Mouse (Mus musculus) lung, embryonic 15.5 days (tissue): ENCODE results near the gene Ccdc183. TPM values are rescaled to one million over a fixed set of nuclear protein-coding genes. Genes with fewer than 3 reads are reported as not detected.
A peak's percentile ranks its signal among the peaks of the same experiment; 100 is the strongest.

Source experiments
- ATAC-seq: fragments of 200-750 bp; cut with Nextera tagmentation; 2 replicates; pipeline ENCODE4 v1.8.0; 2017; ENCODE audit warnings: moderate number of reproducible peaks, borderline replicate concordance; ENCODE audit not compliant: low FRiP score, low TSS enrichment; ENCODE audit errors: extremely low read depth
- H3K27ac ChIP-seq: fragments of 300-500 bp; sonication (generic); 2 replicates; pipeline ENCODE4 v1.5.1; 2015; ENCODE audit warnings: moderate library complexity, mild to moderate bottlenecking, inconsistent platforms
- H3K27me3 ChIP-seq: fragments of 300-500 bp; sonication (generic); 2 replicates; pipeline ENCODE4 v1.6.1; 2015; ENCODE audit warnings: inconsistent platforms
- H3K36me3 ChIP-seq: fragments of 300-500 bp; sonication (generic); 2 replicates; pipeline ENCODE4 v1.6.1; 2015; ENCODE audit warnings: inconsistent platforms
- H3K4me1 ChIP-seq: fragments of 300-500 bp; sonication (generic); 2 replicates; pipeline ENCODE4 v1.6.1; 2015; ENCODE audit warnings: inconsistent platforms
- H3K4me2 ChIP-seq: fragments of 300-500 bp; sonication (generic); 2 replicates; pipeline ENCODE4 v1.6.1; 2015; ENCODE audit warnings: inconsistent platforms, mild to moderate bottlenecking, moderate library complexity
- H3K4me3 ChIP-seq: fragments of 300-500 bp; sonication (generic); 2 replicates; pipeline ENCODE4 v1.5.1; 2015; ENCODE audit warnings: mild to moderate bottlenecking, inconsistent platforms
- H3K9ac ChIP-seq: fragments of 300-500 bp; sonication (generic); 2 replicates; pipeline ENCODE4 v1.6.1; 2015; ENCODE audit warnings: inconsistent platforms
- H3K9me3 ChIP-seq: fragments of 300-500 bp; sonication (generic); 2 replicates; pipeline ENCODE4 v1.6.1; 2016; ENCODE audit warnings: inconsistent platforms
- WGBS: fragments of 180-500 bp; shearing (Covaris S2); methylation state at CpG from one replicate; pipeline ENCODE4 v1.1.7; 2015; 5-methylcytosine and 5-hydroxymethylcytosine counted together
- polyA plus RNA-seq: library from polyadenylated mRNA; unstranded; fragments of >200 nt; fragmentation: Nextera tagmentation; extraction: Ambion mirVana; gene quantifications from 2 replicates; pipeline ENCODE4 v1.2.1, GENCODE M21; 2015

Ccdc183 gene
- 0.17 and 0.45 TPM in 2 replicates for polyA plus RNA-seq

DNA sequence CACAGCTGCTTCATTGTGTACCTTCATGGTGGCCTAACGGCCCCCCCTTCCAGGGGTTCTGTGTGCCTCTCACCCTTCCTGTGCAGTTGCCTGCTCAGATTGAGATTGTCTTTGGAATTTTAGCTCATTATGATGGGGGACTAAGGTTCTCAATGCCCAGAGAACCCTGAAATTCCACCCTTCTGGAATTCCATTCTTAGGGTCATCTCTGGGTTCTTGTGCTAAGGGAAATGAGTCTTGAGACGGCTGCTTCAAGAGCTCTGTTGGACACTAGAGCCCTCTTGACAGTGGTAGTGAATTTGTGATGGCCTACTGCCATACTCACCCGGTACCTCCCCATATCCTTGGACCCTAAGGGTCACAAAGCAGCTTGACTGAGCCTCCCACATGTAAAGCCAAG lies at the start of gene Ccdc183:
Ccdc183 (minus strand) TSS at position 101 of the 400 bp plus-strand sequence.
- no peaks in the 10 kb centered on the region for H3K9me3 ChIP-seq
- H3K27me3 ChIP-seq, result peaks cover 54% of the 10 kb centered on the region
- H3K4me2 ChIP-seq, result 0 out of 2 replicates have a peak within 1 kb of the TSS, but pooled peaks have one; percentile 17
- H3K36me3 ChIP-seq, result no peaks in the 10 kb centered on the region
- no peak within 1 kb of the TSS for H3K9ac ChIP-seq
- ATAC-seq, result no peak
- H3K4me1 ChIP-seq, result peaks cover 14% of the 10 kb centered on the region
- no peak within 1 kb of the TSS for H3K4me3 ChIP-seq
- WGBS, result 56% methylated on average over 3 of the region's 3 CpGs
- no peak within 1 kb of the TSS for H3K27ac ChIP-seq

DNA sequence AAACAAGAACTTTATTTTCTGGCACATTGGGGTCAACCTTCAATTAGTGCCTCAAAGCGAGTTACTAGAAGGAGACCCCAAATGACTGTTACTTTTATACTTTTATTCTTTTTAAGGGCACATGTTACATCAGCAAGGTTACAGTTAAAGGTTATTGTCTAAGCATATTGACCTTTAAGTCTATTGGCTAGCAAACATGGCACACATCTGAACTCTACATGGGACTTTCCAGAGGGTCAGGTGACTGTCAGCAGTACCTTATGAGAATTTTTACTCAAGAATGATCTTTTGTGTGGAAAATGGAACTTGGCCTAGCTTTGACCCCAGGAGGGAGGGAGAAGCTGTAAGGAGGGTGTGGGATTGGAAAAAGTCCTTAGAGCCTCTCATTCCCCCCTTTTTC lies 49.0 kb upstream of the Ccdc183 start:
- H3K9ac ChIP-seq, result no peak overlapping the region
- WGBS, result 54% methylated on average over 1 of the region's 1 CpGs
- H3K4me2 ChIP-seq, result no peak overlapping the region
- ATAC-seq, result no peak
- H3K36me3 ChIP-seq, result no peaks in the 10 kb centered on the region
- no peak overlapping the region for H3K27ac ChIP-seq
- no peaks in the 10 kb centered on the region for H3K4me1 ChIP-seq
- H3K4me3 ChIP-seq, result no peak overlapping the region
- no peaks in the 10 kb centered on the region for H3K9me3 ChIP-seq
- no peaks in the 10 kb centered on the region for H3K27me3 ChIP-seq

DNA sequence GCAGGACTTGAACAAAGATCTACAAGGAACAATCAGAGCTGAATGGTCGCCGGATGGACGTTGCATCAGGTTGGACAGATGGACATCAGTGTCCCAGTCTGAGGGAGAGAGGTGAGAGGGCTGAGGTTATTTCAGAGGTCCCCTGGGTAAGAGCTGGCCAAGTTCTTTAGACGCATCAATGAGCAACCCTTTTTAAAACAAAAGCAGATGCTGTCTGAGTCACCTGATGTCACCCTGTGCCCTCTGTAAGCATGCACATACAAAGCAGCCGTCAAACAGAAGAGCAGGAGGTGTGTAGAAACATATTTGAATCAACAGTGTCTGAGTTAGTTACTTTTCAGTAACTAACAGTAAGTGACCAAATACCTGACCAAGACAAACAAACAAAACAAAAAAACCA lies 46.6 kb upstream of the Ccdc183 start:
- no peak overlapping the region for H3K4me3 ChIP-seq
- 68% methylated on average over 5 of the region's 5 CpGs for WGBS
- no peaks in the 10 kb centered on the region for H3K36me3 ChIP-seq
- no peaks in the 10 kb centered on the region for H3K4me1 ChIP-seq
- no peak for ATAC-seq
- H3K27me3 ChIP-seq, result no peaks in the 10 kb centered on the region
- no peak overlapping the region for H3K4me2 ChIP-seq
- no peaks in the 10 kb centered on the region for H3K9me3 ChIP-seq
- no peak overlapping the region for H3K9ac ChIP-seq
- H3K27ac ChIP-seq, result no peak overlapping the region

DNA sequence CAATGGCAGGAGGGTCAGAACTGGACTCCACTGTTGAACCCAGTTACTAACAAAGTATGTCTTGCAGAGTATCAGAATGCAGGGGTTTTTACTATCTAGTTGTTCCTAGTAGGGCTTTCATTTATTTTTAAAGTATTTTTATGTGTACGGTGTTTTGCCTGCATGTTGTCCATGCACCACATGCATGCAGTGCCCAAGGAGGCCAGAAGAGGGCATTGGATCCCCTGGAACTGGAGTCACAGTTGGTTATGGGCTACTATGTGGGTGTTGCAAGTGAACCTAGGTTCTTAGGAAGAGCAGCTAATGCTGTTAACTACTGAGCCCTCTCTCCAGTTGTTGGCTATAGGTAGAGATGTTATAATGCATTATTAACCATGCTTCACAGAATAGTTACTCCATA lies 46.0 kb upstream of the Ccdc183 start:
- Histone ChIP-seq H3K36me3 (no peaks in the 10 kb centered on the region), H3K4me1 (no peaks in the 10 kb centered on the region), H3K4me3 (no peak overlapping the region), H3K27ac (no peak overlapping the region), H3K4me2 (no peak overlapping the region), H3K9me3 (no peaks in the 10 kb centered on the region), H3K27me3 (no peaks in the 10 kb centered on the region), H3K9ac (no peak overlapping the region)
- ATAC-seq, result no peak
- WGBS, result 58% methylated on average over 1 of the region's 1 CpGs

DNA sequence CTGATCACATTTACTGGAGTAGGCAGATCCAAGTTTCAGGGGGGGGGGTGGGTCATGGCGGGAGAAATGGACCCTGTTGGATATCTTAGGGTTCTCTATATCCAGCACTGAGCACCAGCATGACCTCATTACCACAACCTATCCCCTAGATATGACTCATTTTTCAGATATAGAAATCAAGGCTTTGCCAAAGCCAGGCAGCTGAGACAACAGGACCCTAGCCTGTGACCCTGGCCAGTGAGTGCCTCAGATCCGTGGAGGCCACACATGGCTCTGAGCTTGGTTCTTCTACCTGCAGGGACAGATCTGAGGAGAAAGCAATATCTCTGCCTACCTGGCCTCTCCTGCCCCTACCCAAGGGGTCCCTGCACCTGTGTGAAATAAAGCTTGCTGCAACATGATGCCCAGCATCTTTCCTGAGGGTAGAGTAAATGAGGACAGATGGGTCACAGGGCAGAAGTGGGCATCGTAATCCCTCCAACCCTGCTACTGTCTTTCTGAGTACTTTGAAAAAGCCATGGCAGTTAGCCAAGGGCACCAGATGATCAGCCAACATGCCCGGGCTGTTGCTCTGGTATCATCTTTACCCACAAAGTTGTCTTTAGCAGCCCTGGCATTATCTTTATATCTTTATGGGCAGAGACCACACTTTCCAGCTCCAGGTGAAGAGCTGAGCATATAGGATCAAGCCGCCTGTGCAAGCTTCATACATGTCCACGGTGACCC lies 43.9 kb upstream of the Ccdc183 start:
- Histone ChIP-seq H3K27me3 (no peaks in the 10 kb centered on the region), H3K9ac (no peak overlapping the region), H3K4me2 (no peak overlapping the region), H3K9me3 (no peaks in the 10 kb centered on the region), H3K4me3 (no peak overlapping the region), H3K27ac (no peak overlapping the region), H3K36me3 (no peaks in the 10 kb centered on the region), H3K4me1 (no peaks in the 10 kb centered on the region)
- ATAC-seq, result no peak
- WGBS, result 77% methylated on average over 6 of the region's 6 CpGs

DNA sequence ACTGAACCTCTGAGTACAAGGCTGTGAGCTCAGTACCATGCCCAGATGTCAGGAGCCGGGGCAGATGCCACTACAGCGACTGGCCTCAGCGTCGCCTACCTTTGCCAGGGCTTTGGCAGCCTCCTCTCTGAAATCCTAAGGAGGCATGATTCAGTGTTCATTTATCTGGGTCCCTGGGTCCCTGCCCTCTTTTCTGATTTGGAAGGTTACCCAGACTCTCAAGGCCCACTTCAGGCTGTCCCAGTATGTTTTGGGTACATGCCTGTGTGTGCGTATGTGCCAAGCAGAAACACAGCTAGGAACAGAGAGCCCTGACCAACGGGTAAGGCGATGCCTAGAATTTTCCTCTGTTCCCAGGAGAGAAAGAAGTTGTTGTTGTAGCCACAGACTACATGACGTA lies 42.8 kb upstream of the Ccdc183 start:
- no peak for ATAC-seq
- Histone ChIP-seq H3K27me3 (no peaks in the 10 kb centered on the region), H3K36me3 (no peaks in the 10 kb centered on the region), H3K9me3 (no peaks in the 10 kb centered on the region), H3K4me3 (no peak overlapping the region), H3K4me2 (no peak overlapping the region), H3K9ac (no peak overlapping the region), H3K4me1 (no peaks in the 10 kb centered on the region), H3K27ac (no peak overlapping the region)
- 79% methylated on average over 8 of the region's 8 CpGs for WGBS

DNA sequence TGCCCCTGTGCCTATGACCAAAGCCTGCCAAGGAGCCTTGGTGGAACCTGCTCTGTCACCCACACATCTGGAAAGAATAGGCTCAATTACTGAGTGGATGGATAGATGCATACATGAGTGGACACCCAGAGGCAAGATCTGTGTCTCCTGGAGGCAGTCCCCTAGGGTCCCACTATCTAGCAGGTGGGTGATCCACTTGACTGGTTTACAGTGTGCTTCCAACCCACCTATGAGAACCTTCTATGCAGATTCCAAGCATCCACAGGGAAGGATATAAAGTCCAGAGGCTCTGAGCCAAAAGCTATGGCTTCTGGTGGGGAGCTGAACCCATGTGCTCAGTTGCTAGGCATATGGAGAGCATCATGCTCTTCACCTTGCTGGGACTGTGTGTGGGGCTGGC lies 40.2 kb upstream of the Ccdc183 start, which contains the start of gene Lcn5:
Lcn5 (plus strand) TSS at position 301 of the 400 bp plus-strand sequence.
- H3K4me2 ChIP-seq, result no peak within 1 kb of the TSS
- ATAC-seq, result no peak
- no peak within 1 kb of the TSS for H3K27ac ChIP-seq
- H3K27me3 ChIP-seq, result no peaks in the 10 kb centered on the region
- no peak within 1 kb of the TSS for H3K4me3 ChIP-seq
- no peaks in the 10 kb centered on the region for H3K36me3 ChIP-seq
- H3K9me3 ChIP-seq, result no peaks in the 10 kb centered on the region
- no peak within 1 kb of the TSS for H3K9ac ChIP-seq
- peaks cover 8% of the 10 kb centered on the region for H3K4me1 ChIP-seq

DNA sequence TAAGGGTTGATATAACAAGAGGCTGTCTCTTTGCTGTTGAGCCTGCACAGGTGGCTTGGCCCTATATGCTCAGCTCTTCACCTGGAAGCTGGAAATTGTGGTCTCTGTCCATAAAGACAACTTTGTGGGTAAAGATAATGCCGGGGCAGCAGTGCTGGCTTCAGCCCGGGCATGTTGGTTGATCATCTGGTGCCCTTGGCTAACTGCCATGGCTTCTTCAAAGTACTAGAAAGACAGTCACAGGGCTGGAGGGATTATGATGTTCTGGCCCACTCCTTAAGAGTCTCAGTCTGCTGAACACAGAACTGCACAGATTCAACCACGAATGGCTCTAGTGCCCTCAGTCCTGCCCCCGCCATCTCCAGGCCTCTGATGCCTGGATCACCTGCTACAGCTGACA lies 39.8 kb upstream of the Ccdc183 start:
- Histone ChIP-seq H3K9me3 (no peaks in the 10 kb centered on the region), H3K36me3 (no peaks in the 10 kb centered on the region), H3K9ac (no peak overlapping the region), H3K4me2 (no peak overlapping the region), H3K4me3 (no peak overlapping the region), H3K27me3 (no peaks in the 10 kb centered on the region), H3K27ac (no peak overlapping the region), H3K4me1 (peaks cover 8% of the 10 kb centered on the region)
- no peak for ATAC-seq
- 74% methylated on average over 4 of the region's 4 CpGs for whole genome bisulfite sequencing

DNA sequence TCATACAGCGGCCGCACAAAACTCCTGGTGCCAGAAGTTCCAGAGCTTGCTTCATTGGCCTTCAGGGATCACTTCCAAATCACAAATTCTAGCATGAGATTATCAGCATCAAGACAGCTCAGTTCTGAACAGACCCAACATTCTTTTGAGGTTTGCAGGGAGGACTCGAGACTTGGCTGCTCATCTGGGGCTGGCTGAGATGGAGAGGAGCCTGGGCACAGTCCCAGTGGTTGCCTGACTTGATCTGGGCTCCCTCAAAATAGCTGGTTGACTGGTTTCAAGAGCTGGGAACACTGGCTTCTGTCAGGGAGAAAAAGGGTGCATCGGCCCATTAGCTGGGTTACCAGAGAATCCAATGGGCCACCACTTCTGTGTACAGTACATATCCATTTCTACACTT lies 39.2 kb upstream of the Ccdc183 start:
- H3K36me3 ChIP-seq, result no peaks in the 10 kb centered on the region
- ATAC-seq, result no peak

DNA sequence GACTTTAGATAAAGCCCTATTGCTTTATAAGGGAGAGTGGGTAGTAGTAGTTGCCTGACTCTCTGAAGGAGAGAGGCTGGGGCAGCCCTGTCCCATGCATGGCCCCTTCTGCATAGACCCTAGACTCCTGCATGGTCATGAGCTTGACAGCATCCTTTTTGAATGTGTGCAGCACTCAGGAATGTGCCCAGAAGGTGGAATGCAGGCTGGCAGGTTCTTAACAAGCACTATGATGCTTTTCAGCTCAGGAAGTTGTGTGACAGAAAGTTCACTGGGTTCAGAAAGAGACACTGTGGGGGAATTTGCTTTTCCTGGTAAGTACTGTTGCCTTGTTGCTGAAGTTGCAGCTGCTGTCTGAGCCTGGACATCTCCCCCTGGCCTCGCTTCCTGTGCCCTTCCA lies 37.0 kb upstream of the Ccdc183 start:
- WGBS, result 23% methylated on average over 1 of the region's 1 CpGs
- Histone ChIP-seq H3K9me3 (no peaks in the 10 kb centered on the region), H3K4me1 (peaks cover 8% of the 10 kb centered on the region), H3K27ac (peak overlapping the region; percentile 67), H3K27me3 (no peaks in the 10 kb centered on the region), H3K36me3 (no peaks in the 10 kb centered on the region), H3K4me2 (0 out of 2 replicates have a peak overlapping the region, but pooled peaks have one; percentile 8), H3K4me3 (no peak overlapping the region), H3K9ac (no peak overlapping the region)
- ATAC-seq, result no peak

More for the DNA sequence above, 39.2 kb upstream of the Ccdc183 start:
- no peaks in the 10 kb centered on the region for H3K9me3 ChIP-seq
- H3K4me2 ChIP-seq, result no peak overlapping the region
- H3K4me3 ChIP-seq, result no peak overlapping the region
- WGBS, result 76% methylated on average over 4 of the region's 4 CpGs
- peaks cover 8% of the 10 kb centered on the region for H3K4me1 ChIP-seq
- no peak overlapping the region for H3K9ac ChIP-seq
- no peaks in the 10 kb centered on the region for H3K27me3 ChIP-seq
- H3K27ac ChIP-seq, result no peak overlapping the region

DNA sequence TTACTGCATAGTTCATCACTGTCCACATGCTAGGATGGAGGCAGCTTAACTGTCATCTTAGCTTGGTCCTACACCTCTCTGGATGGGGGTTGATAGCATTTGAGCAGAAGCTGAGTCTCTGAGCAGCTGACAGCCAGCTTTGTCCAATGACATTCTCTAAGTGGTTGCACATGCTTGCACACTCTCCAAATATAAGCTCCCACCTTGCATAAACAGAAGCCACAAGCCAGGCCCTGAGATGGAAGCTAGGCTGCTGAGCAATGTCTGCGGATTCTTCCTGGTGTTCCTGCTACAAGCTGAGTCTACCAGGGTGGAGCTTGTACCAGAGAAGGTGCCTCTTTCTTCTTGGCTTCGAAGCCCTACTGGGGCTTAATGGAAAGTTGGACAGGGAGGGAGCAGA lies 35.4 kb upstream of the Ccdc183 start, which contains the start of gene Lcn8:
Lcn8 (plus strand) TSS at position 219 of the 400 bp plus-strand sequence.
- no peak for ATAC-seq
- Histone ChIP-seq H3K27ac (no peak within 1 kb of the TSS), H3K4me1 (peaks cover 8% of the 10 kb centered on the region), H3K4me3 (no peak within 1 kb of the TSS), H3K27me3 (no peaks in the 10 kb centered on the region), H3K9me3 (no peaks in the 10 kb centered on the region), H3K36me3 (no peaks in the 10 kb centered on the region), H3K9ac (no peak within 1 kb of the TSS), H3K4me2 (no peak within 1 kb of the TSS)
- 71% methylated on average over 2 of the region's 2 CpGs for WGBS

DNA sequence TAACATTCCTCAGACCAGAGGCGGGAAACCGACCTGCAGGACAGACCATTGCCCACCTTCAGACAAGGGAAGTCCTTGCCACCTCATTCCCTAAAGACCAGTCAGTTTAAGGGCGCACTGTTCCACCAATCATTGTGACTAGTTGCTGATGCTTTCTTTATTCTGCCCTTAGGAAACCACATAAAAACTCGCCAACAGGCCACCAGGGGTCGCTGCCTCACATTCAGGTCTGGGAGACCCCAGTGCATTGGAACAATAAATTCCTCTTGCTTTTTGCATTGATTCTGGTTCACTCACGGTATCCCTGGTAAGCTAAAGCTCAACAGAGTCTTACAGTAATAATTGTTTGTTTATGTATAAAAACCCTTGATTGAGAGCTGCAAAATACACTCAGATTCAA lies 22.4 kb upstream of the Ccdc183 start:
- Histone ChIP-seq H3K4me3 (no peak overlapping the region), H3K9ac (no peak overlapping the region), H3K4me2 (no peak overlapping the region), H3K9me3 (no peaks in the 10 kb centered on the region), H3K27ac (no peak overlapping the region), H3K4me1 (no peaks in the 10 kb centered on the region), H3K27me3 (no peaks in the 10 kb centered on the region), H3K36me3 (no peaks in the 10 kb centered on the region)
- WGBS, result 18% methylated on average over 6 of the region's 6 CpGs
- no peak for ATAC-seq
